Mouse (Mus musculus): ENCODE data around the gene Tek.
"Not testable (repeated sequence)": the region's sequence is repeated elsewhere in the genome, so short reads cannot be mapped to it uniquely, and the experiment has no call there.

Tek gene

GRCm38 (mm10) chr4:94738838-94739731 is at the start of gene Tek:
TSS of gene Tek (plus strand) at chr4:94739289.
- no peak for DNase-seq (ENCODE audit: low spot score)

GRCm38 (mm10) chr4:94689804-94690203 is 49.3 kb upstream of the Tek start:
- not testable (repeated sequence) for DNase-seq (ENCODE audit: low spot score)

- DNase-seq (ENCODE audit: low spot score), result no peak
Measured at GRCm38 (mm10) chr4:94691078-94691477, 48.0 kb upstream of the Tek start.

GRCm38 (mm10) chr4:94692175-94692574 is 46.9 kb upstream of the Tek start:
- no peak for DNase-seq (ENCODE audit: low spot score)

GRCm38 (mm10) chr4:94696368-94696767 is 42.7 kb upstream of the Tek start:
- DNase-seq (ENCODE audit: low spot score), result no peak

- no peak for DNase-seq (ENCODE audit: low spot score)
Measured at GRCm38 (mm10) chr4:94711002-94711401, 28.1 kb upstream of the Tek start.

- no peak for DNase-seq (ENCODE audit: low spot score)
Measured at GRCm38 (mm10) chr4:94711426-94711825, 27.7 kb upstream of the Tek start.

GRCm38 (mm10) chr4:94713741-94714140 is 25.3 kb upstream of the Tek start:
- DNase-seq (ENCODE audit: low spot score), result no peak

- DNase-seq (ENCODE audit: low spot score), result no peak
Measured at GRCm38 (mm10) chr4:94715166-94715565, 23.9 kb upstream of the Tek start.

- DNase-seq (ENCODE audit: low spot score), result no peak
Measured at GRCm38 (mm10) chr4:94725799-94726198, 13.3 kb upstream of the Tek start.

- no peak for DNase-seq (ENCODE audit: low spot score)
Measured at GRCm38 (mm10) chr4:94732721-94733120, 6.4 kb upstream of the Tek start.

GRCm38 (mm10) chr4:94737326-94738295 is 1.5 kb upstream of the Tek start:
- no peak for DNase-seq (ENCODE audit: low spot score)

- no peak for DNase-seq (ENCODE audit: low spot score)
Measured at GRCm38 (mm10) chr4:94741824-94742223, 2.7 kb downstream of the Tek start.

GRCm38 (mm10) chr4:94745749-94746148 is 6.7 kb downstream of the Tek start:
- no peak for DNase-seq (ENCODE audit: low spot score)

- no peak for DNase-seq (ENCODE audit: low spot score)
Measured at GRCm38 (mm10) chr4:94746387-94746811, 7.3 kb downstream of the Tek start.

- no peak for DNase-seq (ENCODE audit: low spot score)
Measured at GRCm38 (mm10) chr4:94747338-94747737, 8.2 kb downstream of the Tek start.

GRCm38 (mm10) chr4:94752512-94752911 is 13.4 kb downstream of the Tek start:
- no peak for DNase-seq (ENCODE audit: low spot score)

- DNase-seq (ENCODE audit: low spot score), result no peak
Measured at GRCm38 (mm10) chr4:94765217-94765616, 26.1 kb downstream of the Tek start.

- no peak for DNase-seq (ENCODE audit: low spot score)
Measured at GRCm38 (mm10) chr4:94766176-94766575, 27.1 kb downstream of the Tek start.

- DNase-seq (ENCODE audit: low spot score), result no peak
Measured at GRCm38 (mm10) chr4:94768624-94769023, 29.5 kb downstream of the Tek start.

- no peak for DNase-seq (ENCODE audit: low spot score)
Measured at GRCm38 (mm10) chr4:94781043-94781442, 42.0 kb downstream of the Tek start.

GRCm38 (mm10) chr4:94785921-94786320 is 46.8 kb downstream of the Tek start:
- no peak for DNase-seq (ENCODE audit: low spot score)

GRCm38 (mm10) chr4:94803187-94803586 is 64.1 kb downstream of the Tek start:
- DNase-seq (ENCODE audit: low spot score), result no peak
